Mouse (Mus musculus) embryo, embryonic 9.5 days (tissue): ENCODE measurements around the gene Osbpl9.

Experiments used
- DNase-seq: peaks from one replicate; pipeline ENCODE4 v3.0.0-alpha.2; 2017; ENCODE audit errors: extremely low spot score

Osbpl9 gene

GRCm38 (mm10) chr4:109036327-109036726, 165.7 kb downstream of the Osbpl9 start:
- DNase-seq: peak; percentile 71

GRCm38 (mm10) chr4:109030266-109030665, 171.8 kb downstream of the Osbpl9 start:
- DNase-seq: no peak

GRCm38 (mm10) chr4:109029857-109030256, 172.2 kb downstream of the Osbpl9 start:
- DNase-seq: no peak

- DNase-seq: no peak
Measured at GRCm38 (mm10) chr4:109026543-109026942, 175.5 kb downstream of the Osbpl9 start.

- no peak for DNase-seq
Measured at GRCm38 (mm10) chr4:109025061-109025460, 177.0 kb downstream of the Osbpl9 start.

GRCm38 (mm10) chr4:109021976-109022375, 180.1 kb downstream of the Osbpl9 start:
- DNase-seq: no peak

GRCm38 (mm10) chr4:109019301-109019700, 182.8 kb downstream of the Osbpl9 start:
- DNase-seq: no peak

- no peak for DNase-seq
Measured at GRCm38 (mm10) chr4:109017441-109017840, 184.6 kb downstream of the Osbpl9 start.

GRCm38 (mm10) chr4:109014091-109014490, 188.0 kb downstream of the Osbpl9 start:
- no peak for DNase-seq
